Mouse (Mus musculus) embryonic fibroblast, embryonic 13.5 days (primary cell): ENCODE results near the gene Crispld2.

Experiments
- CTCF ChIP-seq: IDR thresholded peaks from 2 replicates; pipeline ENCODE4 v1.5.1; 2011; ENCODE audit warnings: mild to moderate bottlenecking, control low read depth, low read length, moderate library complexity, borderline replicate concordance; ENCODE audit not compliant: insufficient read depth
- POLR2A ChIP-seq: IDR thresholded peaks from 2 replicates; pipeline ENCODE4 v1.6.1; 2011; ENCODE audit warnings: low read depth, mild to moderate bottlenecking, control low read depth, low read length, moderate library complexity

DNA sequence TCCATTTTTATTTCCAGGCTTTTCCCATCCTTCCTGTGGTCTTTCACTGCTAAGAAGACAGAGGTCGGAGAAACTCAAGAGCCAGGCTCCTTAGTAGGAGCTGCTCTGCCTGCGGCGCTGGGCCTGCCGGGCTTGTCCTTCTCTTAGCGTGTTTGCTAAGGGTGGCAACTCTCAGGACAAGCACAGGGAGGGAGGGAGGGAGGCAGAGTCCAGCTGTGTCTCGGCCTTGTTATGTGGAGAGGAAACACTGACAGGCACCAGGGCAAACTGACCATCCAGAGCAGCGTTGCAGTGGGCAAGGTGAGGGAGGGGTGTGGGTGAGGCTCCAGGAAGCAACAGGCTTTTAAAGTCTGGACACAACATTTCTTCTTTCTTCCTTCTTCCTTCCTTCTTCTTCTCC, 97.3 kb downstream of the Crispld2 start:
- TF ChIP-seq CTCF (no peak), POLR2A (no peak)
